Mouse (Mus musculus): ENCODE measurements around the gene Edn2. TPM values are rescaled to one million over a fixed set of nuclear protein-coding genes. Genes with fewer than 3 reads are reported as not detected.

The Edn2 gene
- polyA plus RNA-seq (2016; fragmentation: Nextera tagmentation; extraction: Ambion mirVana) = not detected in 2 replicates

- H3K36me3 ChIP-seq = no peaks in the 10 kb centered on the region
- no peak for DNase-seq (ENCODE audit: low spot score)
Observed at GRCm38 (mm10) chr4:120161166-120161949, at the start of gene Edn2. Edn2 (plus strand) TSS chr4:120161206.

DNA sequence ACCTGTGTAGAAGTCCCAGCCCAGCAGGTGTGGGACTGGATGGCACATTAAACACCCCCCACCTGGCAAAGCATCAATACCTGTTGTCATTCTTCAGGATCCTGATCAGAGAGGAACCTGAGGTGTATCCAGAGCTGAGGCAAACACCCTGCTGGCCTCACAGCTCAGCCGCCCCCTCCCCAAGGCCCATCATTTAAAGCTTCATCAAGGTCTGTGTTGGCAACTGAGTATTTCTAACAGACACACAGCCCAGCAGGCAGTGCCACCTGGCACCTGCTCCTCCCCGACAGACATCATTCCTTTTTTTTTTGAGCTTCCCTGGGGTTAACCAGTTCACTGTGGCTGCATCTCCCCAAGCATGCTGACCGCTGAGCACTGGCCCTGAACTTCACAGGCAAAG, 45.5 kb upstream of the Edn2 start:
- DNase-seq (ENCODE audit: low spot score) = no peak
- Histone ChIP-seq H3K4me1 (no peaks in the 10 kb centered on the region), H3K9me3 (replicated peaks) (no peaks in the 10 kb centered on the region), H3K27ac (replicated peaks) (no peak overlapping the region), H3K36me3 (no peaks in the 10 kb centered on the region), H3K4me3 (no peak overlapping the region), H3K27me3 (ENCODE audit: low read depth, poor library complexity, severe bottlenecking) (no peaks in the 10 kb centered on the region)
- WGBS = 83% methylated on average over 3 of the region's 3 CpGs

More at GRCm38 (mm10) chr4:120161166-120161949, at the start of gene Edn2:
- Histone ChIP-seq H3K9me3 (replicated peaks) (no peaks in the 10 kb centered on the region), H3K27ac (replicated peaks) (peak within 1 kb of the TSS; percentile 57), H3K4me3 (no peak within 1 kb of the TSS), H3K27me3 (ENCODE audit: low read depth, poor library complexity, severe bottlenecking) (peaks cover 38% of the 10 kb centered on the region), H3K4me1 (peaks cover 24% of the 10 kb centered on the region)
- 36% methylated on average over 29 of the region's 29 CpGs for WGBS

DNA sequence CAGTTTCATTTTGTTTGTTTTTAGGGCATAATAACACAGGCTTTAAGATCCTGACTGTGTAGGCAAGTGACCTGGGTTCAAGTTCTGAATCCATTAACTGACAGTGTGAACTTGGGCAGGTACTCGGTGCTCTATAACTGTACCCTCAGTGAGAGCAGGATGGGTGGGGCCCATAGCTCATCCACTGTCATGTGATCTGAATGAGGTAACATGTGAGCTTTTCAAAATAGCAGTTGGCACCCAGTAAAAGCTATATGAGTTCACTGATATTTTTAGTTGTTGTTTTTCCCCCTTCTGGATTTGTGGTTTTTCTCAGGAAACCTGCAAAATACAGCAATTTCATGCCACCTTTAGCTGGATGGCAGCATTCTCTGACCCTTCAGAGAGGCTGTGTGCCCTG, 44.7 kb upstream of the Edn2 start:
- WGBS = 87% methylated on average over 1 of the region's 1 CpGs
- no peaks in the 10 kb centered on the region for H3K4me1 ChIP-seq
- H3K27ac ChIP-seq (replicated peaks) = no peak overlapping the region
- no peak for DNase-seq (ENCODE audit: low spot score)
- H3K27me3 ChIP-seq (ENCODE audit: low read depth, poor library complexity, severe bottlenecking) = no peaks in the 10 kb centered on the region
- H3K36me3 ChIP-seq = no peaks in the 10 kb centered on the region
- no peaks in the 10 kb centered on the region for H3K9me3 ChIP-seq (replicated peaks)
- H3K4me3 ChIP-seq = no peak overlapping the region

DNA sequence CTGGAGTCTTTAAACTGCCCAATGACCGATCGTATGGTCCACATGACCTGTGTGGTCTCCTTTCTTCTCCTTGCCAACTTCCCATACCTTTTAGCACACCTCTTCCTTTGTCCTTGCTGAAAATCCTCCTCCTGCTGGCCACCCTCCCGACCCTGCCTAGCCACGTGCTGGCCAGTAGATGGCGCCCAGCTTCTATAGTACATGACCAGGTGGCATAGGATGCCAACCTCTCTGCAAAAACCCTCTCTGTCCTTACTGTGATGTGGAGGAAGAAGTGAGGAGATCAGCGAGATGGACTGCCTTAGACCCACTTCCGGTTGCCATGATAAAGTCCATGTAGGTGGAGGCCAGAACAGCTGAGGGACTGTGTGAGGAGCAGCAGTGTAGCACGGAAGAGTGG, 40.7 kb upstream of the Edn2 start:
- no peaks in the 10 kb centered on the region for H3K27me3 ChIP-seq (ENCODE audit: low read depth, poor library complexity, severe bottlenecking)
- no peak overlapping the region for H3K4me3 ChIP-seq
- no peaks in the 10 kb centered on the region for H3K4me1 ChIP-seq
- H3K27ac ChIP-seq (replicated peaks) = no peak overlapping the region
- DNase-seq (ENCODE audit: low spot score) = peak; percentile 38
- no peaks in the 10 kb centered on the region for H3K9me3 ChIP-seq (replicated peaks)
- no peaks in the 10 kb centered on the region for H3K36me3 ChIP-seq
- WGBS = 38% methylated on average over 8 of the region's 8 CpGs

- no peaks in the 10 kb centered on the region for H3K27me3 ChIP-seq (ENCODE audit: low read depth, poor library complexity, severe bottlenecking)
- no peak overlapping the region for H3K4me3 ChIP-seq
- no peaks in the 10 kb centered on the region for H3K36me3 ChIP-seq
- H3K4me1 ChIP-seq = no peaks in the 10 kb centered on the region
- H3K27ac ChIP-seq (replicated peaks) = no peak overlapping the region
- no peaks in the 10 kb centered on the region for H3K9me3 ChIP-seq (replicated peaks)
- WGBS = 88% methylated on average over 6 of the region's 6 CpGs
- no peak for DNase-seq (ENCODE audit: low spot score)
Observed at GRCm38 (mm10) chr4:120124656-120125055, 36.4 kb upstream of the Edn2 start.

DNA sequence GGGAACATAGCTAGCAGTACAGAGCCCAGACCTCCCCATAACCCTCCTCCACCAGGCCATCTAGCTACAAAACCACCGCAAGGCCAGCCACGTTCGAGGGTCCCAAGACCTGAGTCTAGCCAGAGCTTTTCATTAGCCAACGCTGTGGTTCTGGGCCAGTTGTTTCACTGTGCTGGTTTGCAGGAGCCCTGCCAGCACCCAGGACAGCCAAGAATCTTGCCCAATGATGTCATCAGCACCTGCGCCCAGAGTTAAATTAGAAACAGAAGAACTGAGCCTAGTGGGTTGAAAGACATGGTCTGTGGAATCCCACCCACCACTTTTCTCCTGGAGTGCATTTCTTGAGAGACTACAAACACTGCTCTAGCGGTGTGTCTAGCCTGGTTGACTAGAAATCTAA, 35.0 kb upstream of the Edn2 start:
- Histone ChIP-seq H3K4me3 (no peak overlapping the region), H3K4me1 (no peaks in the 10 kb centered on the region), H3K27ac (replicated peaks) (no peak overlapping the region), H3K27me3 (ENCODE audit: low read depth, poor library complexity, severe bottlenecking) (no peaks in the 10 kb centered on the region), H3K9me3 (replicated peaks) (no peaks in the 10 kb centered on the region), H3K36me3 (no peaks in the 10 kb centered on the region)
- DNase-seq (ENCODE audit: low spot score) = no peak
- WGBS = 90% methylated on average over 6 of the region's 6 CpGs

DNA sequence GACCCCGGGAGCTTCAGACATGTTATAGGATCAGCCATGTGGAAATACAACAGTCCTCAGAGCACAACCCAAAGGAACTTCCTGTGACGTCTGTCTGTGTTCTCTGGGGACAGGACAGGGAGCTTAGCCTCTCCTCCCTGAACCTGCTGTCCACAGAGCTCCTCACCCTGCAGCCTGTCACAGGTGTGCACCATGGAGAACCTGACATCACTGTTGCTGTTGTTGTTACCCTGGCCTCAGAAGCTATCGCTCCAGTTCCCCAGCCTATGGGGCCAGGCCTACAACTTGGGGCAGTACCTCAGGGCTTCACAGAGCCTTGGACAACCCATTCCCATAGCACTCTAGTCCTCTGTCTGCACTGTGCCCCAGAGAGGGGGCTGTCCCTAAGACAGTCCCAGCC, 33.7 kb upstream of the Edn2 start:
- WGBS = 84% methylated on average over 3 of the region's 3 CpGs
- no peaks in the 10 kb centered on the region for H3K9me3 ChIP-seq (replicated peaks)
- no peak overlapping the region for H3K27ac ChIP-seq (replicated peaks)
- no peaks in the 10 kb centered on the region for H3K27me3 ChIP-seq (ENCODE audit: low read depth, poor library complexity, severe bottlenecking)
- no peaks in the 10 kb centered on the region for H3K4me1 ChIP-seq
- no peak for DNase-seq (ENCODE audit: low spot score)
- H3K36me3 ChIP-seq = no peaks in the 10 kb centered on the region
- H3K4me3 ChIP-seq = no peak overlapping the region

- no peaks in the 10 kb centered on the region for H3K36me3 ChIP-seq
- H3K9me3 ChIP-seq (replicated peaks) = no peaks in the 10 kb centered on the region
- H3K4me1 ChIP-seq = no peaks in the 10 kb centered on the region
- DNase-seq (ENCODE audit: low spot score) = no peak
- H3K4me3 ChIP-seq = no peak overlapping the region
- H3K27ac ChIP-seq (replicated peaks) = no peak overlapping the region
- WGBS = 77% methylated on average over 4 of the region's 4 CpGs
- no peaks in the 10 kb centered on the region for H3K27me3 ChIP-seq (ENCODE audit: low read depth, poor library complexity, severe bottlenecking)
Observed at GRCm38 (mm10) chr4:120128033-120128432, 33.0 kb upstream of the Edn2 start.

- peaks cover 9% of the 10 kb centered on the region; the same call in 1 of the 2 replicates for H3K4me1 ChIP-seq
- no peak overlapping the region for H3K27ac ChIP-seq (replicated peaks)
- WGBS = 62% methylated on average over 4 of the region's 4 CpGs
- no peaks in the 10 kb centered on the region for H3K36me3 ChIP-seq
- no peaks in the 10 kb centered on the region for H3K9me3 ChIP-seq (replicated peaks)
- H3K4me3 ChIP-seq = no peak overlapping the region
- DNase-seq (ENCODE audit: low spot score) = peak; percentile 59
- no peaks in the 10 kb centered on the region for H3K27me3 ChIP-seq (ENCODE audit: low read depth, poor library complexity, severe bottlenecking)
Observed at GRCm38 (mm10) chr4:120129233-120129885, 31.6 kb upstream of the Edn2 start.

DNA sequence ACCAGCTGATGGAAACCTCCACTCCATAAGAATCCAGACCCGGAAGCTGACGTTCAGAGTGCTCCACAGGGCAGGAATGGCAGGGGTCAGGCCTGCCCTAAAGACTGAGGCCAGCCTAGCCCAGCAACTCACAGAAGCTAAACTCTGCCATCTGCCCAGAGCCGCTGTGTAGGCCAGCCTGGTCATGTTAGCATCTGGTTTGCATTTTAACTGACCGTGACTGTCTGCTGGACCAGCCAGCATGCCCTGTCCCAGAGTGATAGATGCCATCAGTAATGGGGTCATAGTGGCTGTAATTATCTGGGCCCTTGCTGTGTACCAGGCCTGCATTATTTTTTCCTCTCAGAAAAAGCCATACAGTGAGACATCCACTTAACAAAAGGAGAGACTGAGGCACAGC, 30.1 kb upstream of the Edn2 start:
- no peaks in the 10 kb centered on the region for H3K9me3 ChIP-seq (replicated peaks)
- no peak overlapping the region for H3K4me3 ChIP-seq
- 88% methylated on average over 4 of the region's 4 CpGs for WGBS
- no peak overlapping the region for H3K27ac ChIP-seq (replicated peaks)
- H3K36me3 ChIP-seq = no peaks in the 10 kb centered on the region
- H3K27me3 ChIP-seq (ENCODE audit: low read depth, poor library complexity, severe bottlenecking) = no peaks in the 10 kb centered on the region
- peaks cover 9% of the 10 kb centered on the region; the same call in 1 of the 2 replicates for H3K4me1 ChIP-seq
- DNase-seq (ENCODE audit: low spot score) = no peak

GRCm38 (mm10) chr4:120131441-120132220, 29.4 kb upstream of the Edn2 start:
- Histone ChIP-seq H3K4me3 (no peak overlapping the region), H3K9me3 (replicated peaks) (no peaks in the 10 kb centered on the region), H3K27me3 (ENCODE audit: low read depth, poor library complexity, severe bottlenecking) (no peaks in the 10 kb centered on the region), H3K36me3 (no peaks in the 10 kb centered on the region), H3K27ac (replicated peaks) (0 out of 2 replicates have a peak overlapping the region, but pooled peaks have one; percentile 3), H3K4me1 (peaks cover 9% of the 10 kb centered on the region; the same call in 1 of the 2 replicates)
- WGBS = 88% methylated on average over 24 of the region's 24 CpGs
- DNase-seq (ENCODE audit: low spot score) = no peak

DNA sequence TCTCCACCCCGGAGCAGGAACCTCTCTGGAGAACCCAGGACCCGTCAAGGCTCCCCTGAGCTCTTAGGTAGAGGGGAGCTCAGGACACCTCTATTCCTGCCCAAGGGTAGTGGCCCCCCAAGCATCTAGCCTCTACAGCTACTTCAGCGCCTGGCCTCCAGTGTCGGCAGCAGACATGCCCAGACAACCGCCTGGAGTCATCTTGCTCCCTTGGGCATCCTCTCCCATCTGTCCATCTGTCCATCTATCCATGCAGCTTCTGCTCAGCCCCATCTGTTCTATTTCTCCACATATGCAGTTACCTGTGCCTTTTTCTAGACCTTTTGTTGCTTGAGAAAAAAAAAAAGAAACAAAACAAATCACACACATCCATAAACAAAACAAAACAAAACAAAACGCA, 26.8 kb upstream of the Edn2 start:
- Histone ChIP-seq H3K27me3 (ENCODE audit: low read depth, poor library complexity, severe bottlenecking) (no peaks in the 10 kb centered on the region), H3K27ac (replicated peaks) (peak overlapping the region; percentile 46; the same call in 1 of the 2 replicates), H3K36me3 (no peaks in the 10 kb centered on the region), H3K4me1 (peaks cover 9% of the 10 kb centered on the region; the same call in 1 of the 2 replicates), H3K4me3 (no peak overlapping the region), H3K9me3 (replicated peaks) (no peaks in the 10 kb centered on the region)
- no peak for DNase-seq (ENCODE audit: low spot score)
- whole genome bisulfite sequencing = 77% methylated on average over 6 of the region's 6 CpGs

Measured in midbrain, embryonic 10.5 days (tissue).